Mouse (Mus musculus): ENCODE results near the gene Nr0b2. TPM values are rescaled to one million over a fixed set of nuclear protein-coding genes. Genes with fewer than 3 reads are reported as not detected.

Nr0b2 gene
- polyA plus RNA-seq, 2 experiments = 0.38 to 0.85 TPM

GRCm38 (mm10) chr4:133521502-133521901 is 31.7 kb upstream of the Nr0b2 start:
- TF ChIP-seq EP300 (IDR thresholded peaks at IDR 0.05; ENCODE audit: low read depth) = no peak
- no peak for TF ChIP-seq CTCF (IDR thresholded peaks at IDR 0.05; ENCODE audit: low read depth)
- no peak for DNase-seq (ENCODE audit: low read depth in 3 of 3, low spot score in 3 of 3)
- H3K4me3 ChIP-seq (ENCODE audit: insufficient read depth in 1 of 2, low read depth in 2 of 2, low read length in 2 of 2) = no peak overlapping the region
- H3K27me3 ChIP-seq (ENCODE audit: control insufficient read depth, insufficient read depth, low read length) = peaks cover 27% of the 10 kb centered on the region
- H3K9me3 ChIP-seq (ENCODE audit: control insufficient read depth, low read length) = no peaks in the 10 kb centered on the region
- H3K9ac ChIP-seq (replicated peaks) = no peak overlapping the region
- 34% methylated on average over 2 of the region's 2 CpGs for WGBS (ENCODE audit: insufficient replicate concordance)
- H3K4me2 ChIP-seq (ENCODE audit: low read depth) = no peak overlapping the region
- H3K27ac ChIP-seq = no peak overlapping the region
- H3K4me1 ChIP-seq (replicated peaks; ENCODE audit: control insufficient read depth in 2 of 2, insufficient read depth in 2 of 2, low read length in 1 of 2) = no peaks in the 10 kb centered on the region
- ATAC-seq (ENCODE audit: insufficient read depth) = no peak
- H3K36me3 ChIP-seq (replicated peaks; ENCODE audit: control insufficient read depth, insufficient read depth, low read depth) = no peaks in the 10 kb centered on the region

- ATAC-seq (ENCODE audit: insufficient read depth) = no peak
- no peak overlapping the region for H3K4me2 ChIP-seq (ENCODE audit: low read depth)
Measured at GRCm38 (mm10) chr4:133527788-133528187, 25.4 kb upstream of the Nr0b2 start.

GRCm38 (mm10) chr4:133532777-133533176 is 20.4 kb upstream of the Nr0b2 start:
- DNase-seq (ENCODE audit: low read depth in 3 of 3, low spot score in 3 of 3) = no peak
- no peaks in the 10 kb centered on the region for H3K4me1 ChIP-seq (replicated peaks; ENCODE audit: control insufficient read depth in 2 of 2, insufficient read depth in 2 of 2, low read length in 1 of 2)
- no peak overlapping the region for H3K27ac ChIP-seq
- peaks cover 30% of the 10 kb centered on the region for H3K36me3 ChIP-seq (replicated peaks; ENCODE audit: control insufficient read depth, insufficient read depth, low read depth)
- no peak overlapping the region for H3K4me3 ChIP-seq (ENCODE audit: insufficient read depth in 1 of 2, low read depth in 2 of 2, low read length in 2 of 2)
- no peaks in the 10 kb centered on the region for H3K27me3 ChIP-seq (ENCODE audit: control insufficient read depth, insufficient read depth, low read length)
- 67% methylated on average over 3 of the region's 3 CpGs for WGBS (ENCODE audit: insufficient replicate concordance)
- no peak for ATAC-seq (ENCODE audit: insufficient read depth)
- H3K9me3 ChIP-seq (ENCODE audit: control insufficient read depth, low read length) = no peaks in the 10 kb centered on the region
- H3K4me2 ChIP-seq (ENCODE audit: low read depth) = no peak overlapping the region
- TF ChIP-seq EP300 (IDR thresholded peaks at IDR 0.05; ENCODE audit: low read depth) (no peak), CTCF (IDR thresholded peaks at IDR 0.05; ENCODE audit: low read depth) (0 out of 2 replicates have a peak, but pooled peaks have one; percentile 3)
- H3K9ac ChIP-seq (replicated peaks) = no peak overlapping the region

More at GRCm38 (mm10) chr4:133527788-133528187, 25.4 kb upstream of the Nr0b2 start:
- Histone ChIP-seq H3K27ac (no peak overlapping the region), H3K4me3 (ENCODE audit: insufficient read depth in 1 of 2, low read depth in 2 of 2, low read length in 2 of 2) (no peak overlapping the region), H3K9ac (replicated peaks) (no peak overlapping the region), H3K9me3 (ENCODE audit: control insufficient read depth, low read length) (no peaks in the 10 kb centered on the region), H3K36me3 (replicated peaks; ENCODE audit: control insufficient read depth, insufficient read depth, low read depth) (peaks cover 9% of the 10 kb centered on the region), H3K4me1 (replicated peaks; ENCODE audit: control insufficient read depth in 2 of 2, insufficient read depth in 2 of 2, low read length in 1 of 2) (no peaks in the 10 kb centered on the region), H3K27me3 (ENCODE audit: control insufficient read depth, insufficient read depth, low read length) (no peaks in the 10 kb centered on the region)
- no peak for TF ChIP-seq EP300 (IDR thresholded peaks at IDR 0.05; ENCODE audit: low read depth)
- 62% methylated on average over 16 of the region's 16 CpGs for WGBS (ENCODE audit: insufficient replicate concordance)
- DNase-seq (ENCODE audit: low read depth in 3 of 3, low spot score in 3 of 3) = no peak

- 60% methylated on average over 3 of the region's 3 CpGs for WGBS (ENCODE audit: insufficient replicate concordance)
- H3K4me3 ChIP-seq (ENCODE audit: insufficient read depth in 1 of 2, low read depth in 2 of 2, low read length in 2 of 2) = no peak overlapping the region
- H3K4me2 ChIP-seq (ENCODE audit: low read depth) = no peak overlapping the region
- TF ChIP-seq EP300 (IDR thresholded peaks at IDR 0.05; ENCODE audit: low read depth) (no peak), CTCF (IDR thresholded peaks at IDR 0.05; ENCODE audit: low read depth) (no peak)
- H3K27ac ChIP-seq = no peak overlapping the region
- H3K9ac ChIP-seq (replicated peaks) = no peak overlapping the region
- H3K36me3 ChIP-seq (replicated peaks; ENCODE audit: control insufficient read depth, insufficient read depth, low read depth) = peaks cover 39% of the 10 kb centered on the region
- ATAC-seq (ENCODE audit: insufficient read depth) (no peak), DNase-seq (ENCODE audit: low read depth in 3 of 3, low spot score in 3 of 3) (no peak)
- no peaks in the 10 kb centered on the region for H3K9me3 ChIP-seq (ENCODE audit: control insufficient read depth, low read length)
- H3K27me3 ChIP-seq (ENCODE audit: control insufficient read depth, insufficient read depth, low read length) = no peaks in the 10 kb centered on the region
- no peaks in the 10 kb centered on the region for H3K4me1 ChIP-seq (replicated peaks; ENCODE audit: control insufficient read depth in 2 of 2, insufficient read depth in 2 of 2, low read length in 1 of 2)
Measured at GRCm38 (mm10) chr4:133536081-133536480, 17.1 kb upstream of the Nr0b2 start.

- ATAC-seq (ENCODE audit: insufficient read depth) (no peak), DNase-seq (ENCODE audit: low read depth in 3 of 3, low spot score in 3 of 3) (no peak)
- Histone ChIP-seq H3K4me1 (replicated peaks; ENCODE audit: control insufficient read depth in 2 of 2, insufficient read depth in 2 of 2, low read length in 1 of 2) (no peaks in the 10 kb centered on the region), H3K9ac (replicated peaks) (no peak overlapping the region), H3K4me3 (ENCODE audit: insufficient read depth in 1 of 2, low read depth in 2 of 2, low read length in 2 of 2) (no peak overlapping the region), H3K27me3 (ENCODE audit: control insufficient read depth, insufficient read depth, low read length) (no peaks in the 10 kb centered on the region), H3K9me3 (ENCODE audit: control insufficient read depth, low read length) (no peaks in the 10 kb centered on the region), H3K4me2 (ENCODE audit: low read depth) (no peak overlapping the region), H3K27ac (no peak overlapping the region), H3K36me3 (replicated peaks; ENCODE audit: control insufficient read depth, insufficient read depth, low read depth) (peaks cover 38% of the 10 kb centered on the region)
- no peak for TF ChIP-seq CTCF (IDR thresholded peaks at IDR 0.05; ENCODE audit: low read depth)
- TF ChIP-seq EP300 (IDR thresholded peaks at IDR 0.05; ENCODE audit: low read depth) = no peak
- 79% methylated on average over 5 of the region's 5 CpGs for WGBS (ENCODE audit: insufficient replicate concordance)
Measured at GRCm38 (mm10) chr4:133536652-133537051, 16.5 kb upstream of the Nr0b2 start.
